Mouse (Mus musculus): ENCODE data around the gene Retreg1.

GRCm38 (mm10) chr15:25814535-25814934 is 28.4 kb upstream of the Retreg1 start:
- TF ChIP-seq CTCF (IDR thresholded peaks at IDR 0.05) = no peak
- no peak for TF ChIP-seq POLR2A (IDR thresholded peaks at IDR 0.05; ENCODE audit: insufficient read depth, low read depth, low read length)
- TF ChIP-seq EP300 (IDR thresholded peaks at IDR 0.05; ENCODE audit: insufficient read depth, low read depth, low read length) = no peak
